Mouse (Mus musculus) C2C12 (cell line): ENCODE data around the gene Meis2.

Experiments used
- CEBPB ChIP-seq: IDR thresholded peaks from one replicate; pipeline ENCODE4 v1.6.1; 2011; ENCODE audit warnings: low read depth, mild to moderate bottlenecking, control low read depth, moderate library complexity
- CTCF ChIP-seq: IDR thresholded peaks from one replicate; pipeline ENCODE4 v1.5.1; 2011; ENCODE audit not compliant: control insufficient read depth, insufficient read depth, insufficient read length
- MAX ChIP-seq: IDR thresholded peaks from one replicate; pipeline ENCODE4 v1.6.1; 2011; ENCODE audit warnings: mild to moderate bottlenecking, control low read depth
- MYOG ChIP-seq: IDR thresholded peaks from one replicate; pipeline ENCODE4 v1.6.1; 2011; ENCODE audit not compliant: control insufficient read depth, insufficient read length; ENCODE audit errors: extremely low read depth
- USF1 ChIP-seq: IDR thresholded peaks from one replicate; pipeline ENCODE4 v1.6.1; 2011; ENCODE audit warnings: low read depth, mild to moderate bottlenecking, control low read depth, moderate library complexity

DNA sequence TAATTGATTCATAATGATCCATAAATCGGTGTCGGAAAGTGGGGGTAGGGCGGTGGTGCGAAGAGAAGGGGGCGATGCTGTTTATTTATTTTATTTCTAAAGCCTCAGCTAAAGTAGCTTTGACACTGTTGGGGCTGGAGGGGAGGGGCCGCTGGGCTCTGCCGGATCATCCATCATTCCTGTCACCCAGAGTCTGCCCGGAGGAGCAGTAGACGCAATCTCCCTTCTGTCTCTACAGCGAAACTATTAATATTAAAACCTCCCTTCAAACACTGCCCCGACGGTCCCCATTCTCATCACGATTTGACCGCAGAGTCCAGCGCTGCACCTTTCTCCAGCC lies 205.5 kb downstream of the Meis2 start:
- no peak for TF ChIP-seq CTCF
- no peak for TF ChIP-seq CEBPB
- no peak for TF ChIP-seq MAX
- TF ChIP-seq USF1 = no peak
- TF ChIP-seq MYOG = no peak
